Mouse (Mus musculus): ENCODE data around the gene Mpnd. TPM values are rescaled to one million over a fixed set of nuclear protein-coding genes. Genes with fewer than 3 reads are reported as not detected.

Gene Mpnd
- polyA plus RNA-seq, 2 experiments = 101 to 118 TPM

GRCm38 (mm10) chr17:55986030-55986961 lies 19.2 kb upstream of the Mpnd start, which contains the start of gene Fsd1:
Fsd1 (plus strand) TSS chr17:55986509.
- H3K27me3 ChIP-seq (ENCODE audit: control insufficient read depth, insufficient read depth, low read length) = no peaks in the 10 kb centered on the region
- WGBS = 10% methylated on average over 29 of the region's 35 CpGs
- H3K4me1 ChIP-seq (ENCODE audit: control insufficient read depth, insufficient read depth, low read length) = peaks cover 5% of the 10 kb centered on the region; the same call in 1 of the 2 replicates
- H3K9me3 ChIP-seq (ENCODE audit: control insufficient read depth, low read length) = no peaks in the 10 kb centered on the region
- H3K9ac ChIP-seq (ENCODE audit: low read depth, low read length, severe bottlenecking) = peak within 1 kb of the TSS; percentile 61
- H3K4me3 ChIP-seq (replicated peaks; ENCODE audit: low read length) = peak within 1 kb of the TSS; percentile 61
- H3K36me3 ChIP-seq (ENCODE audit: control insufficient read depth, insufficient read depth, low read length) = peaks cover 3% of the 10 kb centered on the region; the same call in 1 of the 2 replicates
- no peak within 1 kb of the TSS for H3K27ac ChIP-seq (replicated peaks; ENCODE audit: low read depth, low read length)
- no peak for TF ChIP-seq POLR2A (IDR thresholded peaks at IDR 0.05; ENCODE audit: borderline replicate concordance, extremely low read depth, insufficient read depth, insufficient read length)
- peak within 1 kb of the TSS; percentile 82 for H3K4me2 ChIP-seq (replicated peaks; ENCODE audit: low read depth, low read length, severe bottlenecking)
- DNase-seq (ENCODE audit: low spot score) (peak; percentile 69), ATAC-seq (ENCODE audit: low FRiP score, low read depth) (peak; percentile 81)

- ATAC-seq (ENCODE audit: low FRiP score, low read depth) = no peak
- WGBS = 81% methylated on average over 8 of the region's 8 CpGs
- no peaks in the 10 kb centered on the region for H3K9me3 ChIP-seq (ENCODE audit: control insufficient read depth, low read length)
Observed at GRCm38 (mm10) chr17:55990278-55990898, 15.1 kb upstream of the Mpnd start.

GRCm38 (mm10) chr17:55996007-55996406 lies 9.5 kb upstream of the Mpnd start:
- Histone ChIP-seq H3K4me1 (ENCODE audit: control insufficient read depth, insufficient read depth, low read length) (no peaks in the 10 kb centered on the region), H3K27ac (replicated peaks; ENCODE audit: low read depth, low read length) (no peak overlapping the region), H3K36me3 (ENCODE audit: control insufficient read depth, insufficient read depth, low read length) (peaks cover 16% of the 10 kb centered on the region), H3K4me3 (replicated peaks; ENCODE audit: low read length) (no peak overlapping the region), H3K9ac (ENCODE audit: low read depth, low read length, severe bottlenecking) (no peak overlapping the region), H3K27me3 (ENCODE audit: control insufficient read depth, insufficient read depth, low read length) (peaks cover 11% of the 10 kb centered on the region; the same call in 1 of the 2 replicates), H3K9me3 (ENCODE audit: control insufficient read depth, low read length) (no peaks in the 10 kb centered on the region), H3K4me2 (replicated peaks; ENCODE audit: low read depth, low read length, severe bottlenecking) (no peak overlapping the region)
- no peak for TF ChIP-seq POLR2A (IDR thresholded peaks at IDR 0.05; ENCODE audit: borderline replicate concordance, extremely low read depth, insufficient read depth, insufficient read length)
- DNase-seq (ENCODE audit: low spot score) = no peak
- no peak for ATAC-seq (ENCODE audit: low FRiP score, low read depth)
- WGBS = 83% methylated on average over 15 of the region's 15 CpGs

More at GRCm38 (mm10) chr17:55990278-55990898, 15.1 kb upstream of the Mpnd start:
- H3K27me3 ChIP-seq (ENCODE audit: control insufficient read depth, insufficient read depth, low read length) = no peaks in the 10 kb centered on the region
- H3K4me3 ChIP-seq (replicated peaks; ENCODE audit: low read length) = no peak overlapping the region
- no peak overlapping the region for H3K4me2 ChIP-seq (replicated peaks; ENCODE audit: low read depth, low read length, severe bottlenecking)
- H3K27ac ChIP-seq (replicated peaks; ENCODE audit: low read depth, low read length) = no peak overlapping the region
- H3K9ac ChIP-seq (ENCODE audit: low read depth, low read length, severe bottlenecking) = no peak overlapping the region
- peaks cover 5% of the 10 kb centered on the region; the same call in 1 of the 2 replicates for H3K4me1 ChIP-seq (ENCODE audit: control insufficient read depth, insufficient read depth, low read length)
- no peak for TF ChIP-seq POLR2A (IDR thresholded peaks at IDR 0.05; ENCODE audit: borderline replicate concordance, extremely low read depth, insufficient read depth, insufficient read length)
- DNase-seq (ENCODE audit: low spot score) = no peak
- peaks cover 17% of the 10 kb centered on the region; the same call in 1 of the 2 replicates for H3K36me3 ChIP-seq (ENCODE audit: control insufficient read depth, insufficient read depth, low read length)

- ATAC-seq (ENCODE audit: low FRiP score, low read depth) (no peak), DNase-seq (ENCODE audit: low spot score) (no peak)
- peaks cover 3% of the 10 kb centered on the region; the same call in 1 of the 2 replicates for H3K36me3 ChIP-seq (ENCODE audit: control insufficient read depth, insufficient read depth, low read length)
- H3K27ac ChIP-seq (replicated peaks; ENCODE audit: low read depth, low read length) = no peak overlapping the region
- no peak overlapping the region for H3K9ac ChIP-seq (ENCODE audit: low read depth, low read length, severe bottlenecking)
- TF ChIP-seq POLR2A (IDR thresholded peaks at IDR 0.05; ENCODE audit: borderline replicate concordance, extremely low read depth, insufficient read depth, insufficient read length) = no peak
- no peaks in the 10 kb centered on the region for H3K4me1 ChIP-seq (ENCODE audit: control insufficient read depth, insufficient read depth, low read length)
- H3K4me2 ChIP-seq (replicated peaks; ENCODE audit: low read depth, low read length, severe bottlenecking) = peak overlapping the region; percentile 0; the same call in 1 of the 2 replicates
- WGBS = 5% methylated on average over 30 of the region's 30 CpGs
- H3K27me3 ChIP-seq (ENCODE audit: control insufficient read depth, insufficient read depth, low read length) = peaks cover 11% of the 10 kb centered on the region; the same call in 1 of the 2 replicates
- H3K4me3 ChIP-seq (replicated peaks; ENCODE audit: low read length) = no peak overlapping the region; the same call in 1 of the 2 replicates
- no peaks in the 10 kb centered on the region for H3K9me3 ChIP-seq (ENCODE audit: control insufficient read depth, low read length)
Observed at GRCm38 (mm10) chr17:55999794-56000499, 5.6 kb upstream of the Mpnd start.
